Mouse (Mus musculus): Measurements from ENCODE around the gene Mettl9.

Mettl9 gene

GRCm38 (mm10) chr7:121111321-121111720 lies 77.1 kb downstream of the Mettl9 start:
- no peak for DNase-seq

- DNase-seq: no peak
These were observed 77.5 kb downstream of the Mettl9 start for GRCm38 (mm10) chr7:121111762-121112161.

- peak; percentile 90 for DNase-seq
These were observed 86.0 kb downstream of the Mettl9 start for GRCm38 (mm10) chr7:121120143-121120818.
